Mouse (Mus musculus): Measurements from ENCODE around the gene Birc5.
"Not testable (repeated sequence)": the region's sequence is repeated elsewhere in the genome, so short reads cannot be mapped to it uniquely, and the experiment has no call there.

Gene Birc5

GRCm38 (mm10) chr11:117826164-117826563 is 22.9 kb upstream of the Birc5 start:
- no peak for DNase-seq (ENCODE audit: extremely low spot score, low read depth, low spot score)

DNA sequence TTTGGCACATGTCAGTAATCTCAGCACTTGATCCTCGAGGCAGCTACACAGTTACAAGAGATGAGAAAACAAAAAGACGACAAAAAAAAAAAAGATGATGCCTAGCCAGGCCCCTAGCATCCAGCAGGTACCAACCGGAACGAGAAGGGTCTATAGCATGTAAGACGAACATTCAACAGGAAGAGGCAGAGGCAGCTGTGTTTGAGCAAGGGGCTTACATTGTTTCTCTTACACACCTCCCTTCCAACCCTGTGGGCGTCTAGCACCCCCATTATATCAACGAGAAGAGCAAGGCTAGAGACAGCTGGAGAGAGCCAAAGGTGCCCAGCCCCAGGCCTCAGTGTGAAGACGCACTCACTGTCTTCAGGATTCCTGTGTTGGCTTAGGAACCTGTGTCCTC is 22.1 kb upstream of the Birc5 start:
- no peak for DNase-seq (ENCODE audit: extremely low spot score, low read depth, low spot score)

DNA sequence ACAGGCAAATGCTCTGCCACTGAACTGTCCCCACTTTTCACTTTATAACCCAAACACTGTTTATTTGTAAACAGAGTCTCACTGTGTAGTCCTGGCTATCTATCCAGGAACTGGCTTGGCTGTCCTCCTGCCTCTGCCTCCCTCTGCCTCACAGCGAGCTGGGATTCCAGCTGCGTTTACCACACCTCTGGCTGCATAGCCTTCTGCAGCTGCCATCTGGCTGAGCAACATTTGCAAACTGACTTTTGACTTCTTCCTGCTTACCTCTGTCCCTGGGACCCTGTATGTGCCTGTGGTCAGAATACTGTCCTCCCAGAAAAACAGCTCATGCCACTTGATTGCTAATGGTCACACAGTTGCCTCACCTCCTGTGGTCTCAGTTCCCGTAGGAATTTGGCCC is 21.7 kb upstream of the Birc5 start:
- no peak for DNase-seq (ENCODE audit: extremely low spot score, low read depth, low spot score)

DNA sequence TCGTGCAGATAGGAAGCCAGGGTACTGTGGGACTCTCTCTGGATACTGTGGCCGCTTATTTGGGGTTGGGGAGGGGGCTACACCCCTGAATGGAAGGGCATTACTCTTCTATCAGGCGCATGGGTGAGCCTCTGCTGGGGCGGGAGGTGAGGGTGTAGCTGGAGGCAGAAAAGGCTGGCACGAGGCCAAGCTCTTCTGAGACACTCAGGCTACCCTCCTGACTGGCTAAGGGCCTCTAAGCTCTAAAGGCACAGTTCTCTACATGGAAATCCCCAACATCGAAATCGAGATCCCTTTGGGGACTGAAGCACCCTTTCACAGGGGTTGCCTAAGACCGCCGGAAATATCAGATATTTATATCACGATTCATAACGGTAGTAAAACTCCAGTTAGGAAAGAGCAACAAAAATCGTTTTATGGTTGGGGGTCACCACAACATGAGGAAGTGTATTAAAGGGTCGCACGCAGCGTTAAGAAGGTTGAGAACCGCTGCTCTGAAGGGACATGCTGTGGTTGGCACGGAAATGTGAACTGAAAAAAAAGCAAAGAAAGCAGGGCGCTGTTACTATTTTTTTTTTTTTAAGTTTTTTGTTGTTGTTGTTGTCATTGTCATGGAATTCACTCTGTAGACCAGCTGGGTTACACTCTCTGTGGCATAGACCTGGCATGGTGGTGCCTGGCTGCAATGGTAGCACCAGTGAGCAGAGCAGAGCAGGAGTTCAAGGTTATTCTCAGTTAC is 20.7 kb upstream of the Birc5 start:
- no peak for DNase-seq (ENCODE audit: extremely low spot score, low read depth, low spot score)

GRCm38 (mm10) chr11:117828888-117829604 is 20.0 kb upstream of the Birc5 start:
- DNase-seq (ENCODE audit: extremely low spot score, low read depth, low spot score), result no peak

DNA sequence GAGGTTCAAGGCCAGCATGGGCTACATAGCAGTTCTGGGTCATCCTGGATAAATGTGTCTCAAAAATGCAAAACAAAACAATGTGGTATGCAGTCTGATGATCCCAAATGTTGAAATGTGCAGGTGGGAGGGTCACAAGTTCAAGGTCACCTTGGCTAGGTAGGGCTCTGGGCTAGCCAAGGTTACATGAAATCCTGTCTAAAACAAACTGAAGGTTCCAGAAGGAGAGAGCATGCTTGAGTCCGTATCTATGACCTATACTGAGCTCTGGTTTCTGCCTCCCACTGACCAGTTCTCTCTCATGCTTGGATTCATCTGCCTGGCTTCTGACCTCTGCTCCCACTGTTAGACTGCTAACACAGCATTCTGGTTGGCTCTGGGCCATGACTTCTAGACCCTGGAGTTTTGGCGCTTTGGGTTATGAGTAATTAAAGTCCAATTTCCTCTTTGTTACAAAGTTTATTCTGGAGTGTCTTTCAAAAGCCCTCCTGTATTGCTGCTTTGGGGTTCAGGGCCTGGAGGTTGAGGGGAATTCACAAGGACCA is 19.3 kb upstream of the Birc5 start:
- DNase-seq (ENCODE audit: extremely low spot score, low read depth, low spot score), result no peak

DNA sequence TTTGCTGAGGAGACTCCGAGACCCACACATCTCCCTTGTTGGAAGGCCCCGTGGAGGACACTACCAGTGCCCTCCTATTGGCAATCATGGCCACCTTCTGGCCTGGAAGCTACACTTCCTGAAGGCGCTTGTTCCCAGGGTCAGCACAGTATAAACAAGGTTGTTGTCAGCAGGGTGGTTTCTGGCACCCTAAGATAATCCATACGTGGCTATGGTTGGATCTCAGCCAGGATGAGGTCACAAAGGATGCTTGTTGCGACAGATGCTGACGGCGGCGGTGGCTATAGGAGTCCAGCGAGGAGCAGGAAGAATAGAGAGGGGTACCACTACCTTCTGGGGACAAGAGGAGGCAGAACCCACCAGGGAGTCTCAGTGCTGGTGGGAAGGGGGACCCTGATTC is 18.6 kb upstream of the Birc5 start:
- no peak for DNase-seq (ENCODE audit: extremely low spot score, low read depth, low spot score)

DNA sequence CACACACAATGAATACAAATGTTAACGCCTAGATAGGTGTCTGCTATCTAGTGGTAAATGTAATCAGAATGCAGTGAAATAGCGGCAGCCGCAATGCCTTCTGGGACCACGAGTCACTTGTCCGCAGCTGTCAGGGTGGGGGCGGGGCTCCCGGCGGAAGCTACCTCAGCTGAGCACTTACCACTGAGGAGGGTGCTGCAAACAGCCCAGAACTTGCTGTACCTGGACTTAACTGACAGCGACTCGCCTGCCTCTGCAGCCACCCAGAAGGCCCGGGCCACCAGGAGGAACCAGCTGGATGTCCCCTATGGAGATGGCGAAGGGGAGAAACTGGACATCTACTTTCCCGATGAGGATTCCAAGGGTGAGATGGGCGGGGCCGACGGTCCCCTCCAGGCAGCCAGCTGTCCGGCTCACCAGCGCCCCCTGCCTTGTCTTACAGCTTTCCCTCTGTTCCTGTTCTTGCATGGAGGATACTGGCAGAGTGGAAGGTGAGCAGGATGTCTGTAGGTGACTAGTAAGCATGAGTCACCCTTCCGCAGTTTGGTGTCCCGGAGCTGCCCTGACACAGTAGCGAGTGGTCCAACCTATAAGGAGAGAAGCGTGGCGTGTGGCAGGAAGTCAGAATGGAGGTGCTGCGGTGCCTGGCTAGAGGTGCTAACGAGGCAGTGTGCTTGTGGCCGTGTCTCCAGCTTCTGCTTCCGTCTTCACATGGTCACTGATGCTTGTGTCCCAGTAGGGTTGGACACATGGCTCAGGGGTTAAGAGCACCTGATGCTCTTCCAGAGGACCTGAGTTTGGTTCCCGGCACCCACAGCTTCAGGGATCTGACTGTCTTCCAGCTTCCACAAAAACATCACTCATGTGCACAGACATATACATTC is 16.7 kb upstream of the Birc5 start:
- DNase-seq (ENCODE audit: extremely low spot score, low read depth, low spot score), result no peak

- DNase-seq (ENCODE audit: extremely low spot score, low read depth, low spot score), result not testable (repeated sequence)
These were observed 15.5 kb upstream of the Birc5 start for GRCm38 (mm10) chr11:117833509-117833908.

DNA sequence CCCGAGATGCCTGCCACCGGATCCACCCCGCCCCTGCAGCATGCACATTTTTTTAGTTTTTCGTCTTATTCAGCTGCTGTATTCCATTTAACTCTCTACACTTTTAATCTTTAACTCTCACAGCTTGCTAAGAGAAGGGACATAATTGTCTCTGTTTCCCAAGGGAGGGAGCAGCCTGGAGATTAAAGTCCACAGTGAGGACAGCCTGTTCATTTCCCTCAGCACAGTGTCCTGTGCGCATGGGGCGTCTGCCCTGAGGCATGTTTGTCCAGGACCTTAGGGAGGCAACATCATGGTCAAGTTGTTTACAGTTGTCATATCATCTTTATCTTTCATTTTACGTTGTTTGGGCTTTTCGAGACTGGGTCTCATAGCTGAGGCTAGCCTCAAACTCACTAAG is 15.0 kb upstream of the Birc5 start:
- no peak for DNase-seq (ENCODE audit: extremely low spot score, low read depth, low spot score)

DNA sequence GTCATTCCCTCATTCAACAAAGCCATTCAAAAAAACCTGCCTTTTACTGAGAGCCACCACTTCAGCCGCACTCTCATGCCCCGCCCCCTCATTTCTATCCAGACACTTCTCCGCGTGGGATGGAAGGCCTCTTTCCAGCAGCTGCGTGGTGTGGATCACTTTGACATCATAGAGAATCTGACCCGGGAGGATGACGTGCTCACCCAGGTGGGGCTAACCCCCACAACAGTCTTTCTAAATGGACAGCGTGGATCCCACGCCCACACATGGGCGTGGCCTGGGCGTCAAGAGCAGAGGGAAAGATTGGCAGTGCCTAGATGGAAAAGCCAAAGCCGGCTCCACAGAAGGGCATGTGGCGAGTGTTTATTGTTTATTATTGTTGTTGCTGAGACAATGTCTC is 12.7 kb upstream of the Birc5 start:
- DNase-seq (ENCODE audit: extremely low spot score, low read depth, low spot score), result no peak

- DNase-seq (ENCODE audit: extremely low spot score, low read depth, low spot score), result no peak
These were observed 10.5 kb upstream of the Birc5 start for GRCm38 (mm10) chr11:117838572-117838971.

DNA sequence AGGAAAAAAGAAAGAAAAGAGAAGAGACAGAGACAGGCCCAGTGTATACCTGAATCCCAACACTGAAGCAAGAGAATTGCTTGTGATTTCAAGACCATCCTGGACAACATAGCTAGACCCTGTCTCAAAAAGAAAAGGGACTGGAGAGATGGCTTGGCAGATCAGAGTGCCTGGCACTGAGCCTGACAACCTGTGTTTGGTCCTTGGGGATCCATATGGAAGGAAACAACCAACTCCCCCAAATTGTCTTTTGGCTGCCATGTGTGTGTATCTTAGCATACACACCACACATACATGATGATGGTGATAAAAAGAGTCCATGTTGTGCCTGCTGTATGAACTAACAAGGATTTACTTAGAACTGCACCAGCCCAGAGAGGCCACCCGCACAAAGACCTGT is 10.0 kb upstream of the Birc5 start:
- no peak for DNase-seq (ENCODE audit: extremely low spot score, low read depth, low spot score)

GRCm38 (mm10) chr11:117840910-117841309 is 8.1 kb upstream of the Birc5 start:
- no peak for DNase-seq (ENCODE audit: extremely low spot score, low read depth, low spot score)

- DNase-seq (ENCODE audit: extremely low spot score, low read depth, low spot score), result no peak
These were observed 5.6 kb upstream of the Birc5 start for GRCm38 (mm10) chr11:117843434-117843833.

- no peak for DNase-seq (ENCODE audit: extremely low spot score, low read depth, low spot score)
These were observed 4.1 kb upstream of the Birc5 start for GRCm38 (mm10) chr11:117844997-117845396.

DNA sequence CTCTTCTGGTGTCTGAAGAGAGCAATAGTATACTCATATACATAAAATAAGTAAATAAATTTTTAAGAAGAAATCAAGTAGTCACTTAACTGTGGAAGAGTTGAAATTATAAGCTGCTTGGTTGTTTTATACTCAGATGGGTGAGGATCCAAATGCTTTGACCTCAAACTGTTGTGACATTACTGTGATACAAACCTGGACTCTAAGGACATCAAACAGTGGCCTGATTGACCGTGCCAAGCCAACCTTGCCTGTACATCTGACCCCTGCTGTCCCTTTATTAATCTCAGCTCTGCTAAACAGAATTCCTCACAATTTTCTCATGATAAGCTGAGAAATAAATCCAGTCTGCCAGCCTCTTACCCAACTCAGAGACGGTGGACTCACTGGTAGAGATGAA is 3.4 kb upstream of the Birc5 start:
- DNase-seq (ENCODE audit: extremely low spot score, low read depth, low spot score), result no peak

GRCm38 (mm10) chr11:117846640-117847039 is 2.4 kb upstream of the Birc5 start:
- DNase-seq (ENCODE audit: extremely low spot score, low read depth, low spot score), result no peak

GRCm38 (mm10) chr11:117847593-117848215 is 1.3 kb upstream of the Birc5 start:
- no peak for DNase-seq (ENCODE audit: extremely low spot score, low read depth, low spot score)

GRCm38 (mm10) chr11:117848271-117848984 is 623 bp upstream of the Birc5 start:
- DNase-seq (ENCODE audit: extremely low spot score, low read depth, low spot score), result no peak
